Mouse (Mus musculus) cortical plate, adult 2 months (tissue): Measurements from ENCODE around the gene AC131692.1.

Source experiments
- CTCF ChIP-seq: fragments of 200-500 bp; IDR thresholded peaks from 2 replicates; pipeline ENCODE4 v1.5.1; 2011; ENCODE audit warnings: mild to moderate bottlenecking, control low read depth, low read length; ENCODE audit not compliant: insufficient read depth; ENCODE audit errors: extremely low read depth
- POLR2A ChIP-seq: fragments of 200-500 bp; IDR thresholded peaks from 2 replicates; pipeline ENCODE4 v1.6.1; 2011; ENCODE audit warnings: mild to moderate bottlenecking, low read length, control low read depth; ENCODE audit not compliant: insufficient read depth; ENCODE audit errors: extremely low read depth

GRCm38 (mm10) chr19:6139701-6140100, 45.5 kb downstream of the AC131692.1 start:
- TF ChIP-seq CTCF = no peak
- TF ChIP-seq POLR2A = no peak
